Mouse (Mus musculus): Measurements from ENCODE around the gene Arhgap27. TPM values are rescaled to one million over a fixed set of nuclear protein-coding genes. Genes with fewer than 3 reads are reported as not detected.

The Arhgap27 gene
- polyA plus RNA-seq, 1 experiment = 38.4 TPM

GRCm38 (mm10) chr11:103362521-103363181 lies 841 bp downstream of the Arhgap27 start:
- Histone ChIP-seq H3K36me3 (ENCODE audit: control insufficient read depth, insufficient read depth, low read length) (no peaks in the 10 kb centered on the region), H3K27ac (ENCODE audit: insufficient read depth, low read depth, low read length) (peak overlapping the region; percentile 67), H3K4me3 (ENCODE audit: insufficient read depth, low read depth, low read length) (peak overlapping the region; percentile 49), H3K4me1 (ENCODE audit: control insufficient read depth, insufficient read depth, low read length) (peaks cover 6% of the 10 kb centered on the region; the same call in 1 of the 2 replicates), H3K27me3 (replicated peaks; ENCODE audit: control insufficient read depth, insufficient read depth, low read length) (no peaks in the 10 kb centered on the region)
- no peak for DNase-seq
- 11% methylated on average over 33 of the region's 33 CpGs for WGBS
- no peak for TF ChIP-seq CTCF (conservative IDR thresholded peaks at IDR 0.05; ENCODE audit: insufficient read depth, insufficient read length, low read depth, low read length)
- no peak for TF ChIP-seq POLR2A (IDR thresholded peaks at IDR 0.05; ENCODE audit: low read depth, low read length)

GRCm38 (mm10) chr11:103362054-103362432 lies 1.4 kb downstream of the Arhgap27 start:
- Histone ChIP-seq H3K4me3 (ENCODE audit: insufficient read depth, low read depth, low read length) (peak overlapping the region; percentile 49), H3K4me1 (ENCODE audit: control insufficient read depth, insufficient read depth, low read length) (peaks cover 6% of the 10 kb centered on the region; the same call in 1 of the 2 replicates), H3K36me3 (ENCODE audit: control insufficient read depth, insufficient read depth, low read length) (no peaks in the 10 kb centered on the region), H3K27me3 (replicated peaks; ENCODE audit: control insufficient read depth, insufficient read depth, low read length) (no peaks in the 10 kb centered on the region), H3K27ac (ENCODE audit: insufficient read depth, low read depth, low read length) (peak overlapping the region; percentile 67)
- TF ChIP-seq CTCF (conservative IDR thresholded peaks at IDR 0.05; ENCODE audit: insufficient read depth, insufficient read length, low read depth, low read length) = no peak
- no peak for TF ChIP-seq POLR2A (IDR thresholded peaks at IDR 0.05; ENCODE audit: low read depth, low read length)
- WGBS = 43% methylated on average over 13 of the region's 13 CpGs
- DNase-seq = peak; percentile 41

GRCm38 (mm10) chr11:103361396-103362053 lies 2.0 kb downstream of the Arhgap27 start:
- DNase-seq = peak; percentile 64
- TF ChIP-seq POLR2A (IDR thresholded peaks at IDR 0.05; ENCODE audit: low read depth, low read length) (no peak), CTCF (conservative IDR thresholded peaks at IDR 0.05; ENCODE audit: insufficient read depth, insufficient read length, low read depth, low read length) (no peak)
- WGBS = 25% methylated on average over 25 of the region's 25 CpGs
- H3K27ac ChIP-seq (ENCODE audit: insufficient read depth, low read depth, low read length) = 0 out of 2 replicates have a peak overlapping the region, but pooled peaks have one; percentile 36
- peaks cover 11% of the 10 kb centered on the region for H3K4me1 ChIP-seq (ENCODE audit: control insufficient read depth, insufficient read depth, low read length)
- H3K27me3 ChIP-seq (replicated peaks; ENCODE audit: control insufficient read depth, insufficient read depth, low read length) = no peaks in the 10 kb centered on the region
- H3K36me3 ChIP-seq (ENCODE audit: control insufficient read depth, insufficient read depth, low read length) = no peaks in the 10 kb centered on the region
- H3K4me3 ChIP-seq (ENCODE audit: insufficient read depth, low read depth, low read length) = peak overlapping the region; percentile 49

GRCm38 (mm10) chr11:103360661-103361081 lies 2.8 kb downstream of the Arhgap27 start:
- TF ChIP-seq POLR2A (IDR thresholded peaks at IDR 0.05; ENCODE audit: low read depth, low read length) = no peak
- TF ChIP-seq CTCF (conservative IDR thresholded peaks at IDR 0.05; ENCODE audit: insufficient read depth, insufficient read length, low read depth, low read length) = no peak
- Histone ChIP-seq H3K27ac (ENCODE audit: insufficient read depth, low read depth, low read length) (0 out of 2 replicates have a peak overlapping the region, but pooled peaks have one; percentile 22), H3K27me3 (replicated peaks; ENCODE audit: control insufficient read depth, insufficient read depth, low read length) (no peaks in the 10 kb centered on the region), H3K36me3 (ENCODE audit: control insufficient read depth, insufficient read depth, low read length) (no peaks in the 10 kb centered on the region), H3K4me1 (ENCODE audit: control insufficient read depth, insufficient read depth, low read length) (peaks cover 17% of the 10 kb centered on the region), H3K4me3 (ENCODE audit: insufficient read depth, low read depth, low read length) (peak overlapping the region; percentile 59)
- 14% methylated on average over 48 of the region's 48 CpGs for WGBS
- DNase-seq = no peak

- Histone ChIP-seq H3K4me1 (ENCODE audit: control insufficient read depth, insufficient read depth, low read length) (peaks cover 18% of the 10 kb centered on the region), H3K36me3 (ENCODE audit: control insufficient read depth, insufficient read depth, low read length) (no peaks in the 10 kb centered on the region), H3K27me3 (replicated peaks; ENCODE audit: control insufficient read depth, insufficient read depth, low read length) (no peaks in the 10 kb centered on the region), H3K4me3 (ENCODE audit: insufficient read depth, low read depth, low read length) (peak overlapping the region; percentile 59), H3K27ac (ENCODE audit: insufficient read depth, low read depth, low read length) (0 out of 2 replicates have a peak overlapping the region, but pooled peaks have one; percentile 22)
- 7% methylated on average over 60 of the region's 60 CpGs for WGBS
- DNase-seq = peak; percentile 91
- TF ChIP-seq CTCF (conservative IDR thresholded peaks at IDR 0.05; ENCODE audit: insufficient read depth, insufficient read length, low read depth, low read length) (peak; percentile 63), POLR2A (IDR thresholded peaks at IDR 0.05; ENCODE audit: low read depth, low read length) (no peak)
These were observed 3.5 kb downstream of the Arhgap27 start for GRCm38 (mm10) chr11:103359841-103360641.

- H3K27me3 ChIP-seq (replicated peaks; ENCODE audit: control insufficient read depth, insufficient read depth, low read length) = no peaks in the 10 kb centered on the region
- TF ChIP-seq CTCF (conservative IDR thresholded peaks at IDR 0.05; ENCODE audit: insufficient read depth, insufficient read length, low read depth, low read length) (peak; percentile 94), POLR2A (IDR thresholded peaks at IDR 0.05; ENCODE audit: low read depth, low read length) (no peak)
- peak; percentile 89 for DNase-seq
- H3K36me3 ChIP-seq (ENCODE audit: control insufficient read depth, insufficient read depth, low read length) = no peaks in the 10 kb centered on the region
- H3K27ac ChIP-seq (ENCODE audit: insufficient read depth, low read depth, low read length) = 0 out of 2 replicates have a peak overlapping the region, but pooled peaks have one; percentile 4
- H3K4me3 ChIP-seq (ENCODE audit: insufficient read depth, low read depth, low read length) = no peak overlapping the region
- peaks cover 23% of the 10 kb centered on the region for H3K4me1 ChIP-seq (ENCODE audit: control insufficient read depth, insufficient read depth, low read length)
- WGBS = 3% methylated on average over 22 of the region's 22 CpGs
These were observed 4.4 kb downstream of the Arhgap27 start for GRCm38 (mm10) chr11:103359122-103359521.

Measured in kidney, adult 2 months (tissue).